Mouse (Mus musculus) mouse embryonic stem cell (cell line): Measurements from ENCODE around the gene Serping1.
"Not testable (repeated sequence)": the region's sequence is repeated elsewhere in the genome, so short reads cannot be mapped to it uniquely, and the experiment has no call there.

Experiments used
- in situ Hi-C, 2 experiments: fragments of 300-500 bp; cut with MboI; formaldehyde crosslinking; loops; 1 replicate in 1 of 2; 3 replicates in 1 of 2; pipeline ENCODE4 v1.14.3; 2019 to 2020; ENCODE audit warnings: low sequenced_read_pairs in 2 of 2, low pct_unique_long_range_greater_than_20kb in 1 of 2, mixed read lengths in 1 of 2; ENCODE audit not compliant: unreplicated experiment in 1 of 2

Gene Serping1

DNA sequence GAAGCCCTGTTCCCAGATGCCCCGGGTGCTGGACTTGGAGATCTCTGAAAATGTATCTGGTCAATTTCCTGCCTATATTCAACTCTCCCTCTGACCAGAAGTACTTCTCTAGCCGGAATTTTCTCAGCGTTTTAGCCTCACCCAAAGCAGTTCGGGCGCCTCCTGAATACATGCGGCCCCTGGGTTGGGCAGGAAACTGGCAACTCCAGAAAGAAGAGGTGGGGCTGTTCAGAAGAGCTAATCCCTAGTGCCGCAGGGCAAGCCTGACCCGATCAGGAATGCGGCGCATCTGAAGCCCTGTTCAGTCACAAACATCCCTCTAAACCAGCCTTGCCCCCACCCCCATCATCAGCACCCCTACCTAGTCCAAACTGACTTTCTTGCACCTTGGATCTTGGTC lies 31.1 kb downstream of the Serping1 start:
- in situ Hi-C loops = no loop called here

DNA sequence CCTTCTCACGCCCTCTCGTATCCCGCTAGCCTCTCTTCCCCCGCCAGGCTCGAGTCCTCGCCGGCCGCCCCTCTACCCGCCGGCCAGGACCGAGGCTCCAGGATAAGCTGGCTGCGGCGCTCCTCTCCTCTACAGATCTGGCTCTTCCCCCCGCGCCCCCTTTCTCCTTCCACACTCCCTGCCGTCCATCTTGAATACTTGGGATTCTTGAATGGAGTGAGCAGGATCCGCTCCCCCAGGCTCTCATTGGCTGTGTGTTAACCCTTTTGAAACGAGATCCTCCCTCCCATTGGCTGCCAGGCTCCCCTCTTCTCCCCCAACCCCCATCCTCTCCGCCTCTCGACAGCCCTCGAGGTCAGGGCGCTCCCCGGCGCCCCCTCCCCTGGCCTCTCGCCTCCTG lies 31.7 kb downstream of the Serping1 start, which contains the start of gene Gm19426:
Gm19426 (minus strand) TSS at position 95 of the 400 bp plus-strand sequence.
- in situ Hi-C loops = no loop called here

DNA sequence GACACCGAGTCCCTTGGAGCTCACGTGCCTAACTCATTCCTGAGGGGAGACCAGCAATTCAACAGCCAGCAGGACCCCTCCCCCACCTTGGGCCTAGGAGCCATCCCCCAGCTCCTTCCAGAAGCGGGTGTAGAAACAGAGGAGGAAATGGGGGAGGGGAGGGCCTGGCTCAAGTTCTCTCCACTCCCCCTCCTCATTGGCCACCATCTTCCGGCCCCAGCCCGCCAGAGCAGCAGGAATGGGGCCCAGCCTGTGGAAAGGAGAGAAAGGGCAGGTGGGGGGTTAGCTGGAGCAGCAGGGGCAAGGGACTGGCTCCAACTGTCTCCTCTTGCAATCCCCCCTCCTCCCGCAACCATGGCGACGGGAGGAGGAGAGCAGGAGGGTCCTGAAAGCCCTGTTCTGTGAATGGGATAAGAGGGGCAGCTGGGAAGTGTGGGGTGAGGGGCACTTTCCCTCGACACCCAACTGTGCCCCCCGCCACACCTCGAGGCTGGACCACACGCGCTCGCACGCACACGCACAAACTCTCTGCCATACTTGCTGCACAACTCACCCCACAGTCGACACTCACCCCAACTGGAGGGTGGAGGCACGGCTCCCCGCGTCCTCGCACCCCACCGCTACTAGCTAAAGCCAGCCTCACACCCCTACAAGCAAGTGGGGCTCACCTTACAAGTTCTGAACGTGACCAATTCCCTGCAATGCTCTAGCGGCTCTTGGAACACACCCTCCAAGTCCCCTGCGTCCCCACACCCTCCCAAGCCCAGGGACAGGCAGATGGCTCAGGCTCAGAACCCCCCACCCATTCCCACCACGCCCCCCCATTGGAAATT lies 32.6 kb downstream of the Serping1 start:
- in situ Hi-C loops = no loop called here

DNA sequence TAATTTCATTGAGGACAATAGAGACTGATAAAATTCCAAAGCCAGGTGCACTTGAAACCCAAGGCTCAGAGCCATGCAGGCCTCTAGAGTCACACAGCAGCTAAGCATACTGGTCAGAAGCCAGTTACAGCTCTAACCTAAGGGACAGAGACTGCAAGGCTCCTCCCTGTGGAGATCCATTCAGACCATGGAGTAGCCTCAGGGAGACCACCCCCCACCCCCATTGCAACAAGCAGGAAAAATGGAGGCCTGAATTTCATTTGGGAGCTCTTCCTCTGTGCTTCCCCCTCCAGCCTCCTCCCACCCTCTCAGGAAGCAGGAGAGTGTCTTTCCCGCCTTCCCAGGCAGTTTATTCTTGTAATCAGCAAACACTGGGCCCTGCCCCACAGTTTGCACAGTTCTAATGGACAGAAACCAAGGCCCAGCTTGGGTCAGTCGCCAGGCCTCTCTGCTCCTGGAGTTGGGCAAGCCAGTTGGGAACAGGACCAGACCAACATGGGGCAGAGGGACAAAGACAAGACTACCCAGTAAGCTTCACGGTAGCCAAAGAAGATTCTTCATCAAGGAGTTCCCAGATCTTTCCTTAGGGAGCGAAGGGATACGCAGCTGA lies 33.3 kb downstream of the Serping1 start:
- in situ Hi-C loops = no loop called here

DNA sequence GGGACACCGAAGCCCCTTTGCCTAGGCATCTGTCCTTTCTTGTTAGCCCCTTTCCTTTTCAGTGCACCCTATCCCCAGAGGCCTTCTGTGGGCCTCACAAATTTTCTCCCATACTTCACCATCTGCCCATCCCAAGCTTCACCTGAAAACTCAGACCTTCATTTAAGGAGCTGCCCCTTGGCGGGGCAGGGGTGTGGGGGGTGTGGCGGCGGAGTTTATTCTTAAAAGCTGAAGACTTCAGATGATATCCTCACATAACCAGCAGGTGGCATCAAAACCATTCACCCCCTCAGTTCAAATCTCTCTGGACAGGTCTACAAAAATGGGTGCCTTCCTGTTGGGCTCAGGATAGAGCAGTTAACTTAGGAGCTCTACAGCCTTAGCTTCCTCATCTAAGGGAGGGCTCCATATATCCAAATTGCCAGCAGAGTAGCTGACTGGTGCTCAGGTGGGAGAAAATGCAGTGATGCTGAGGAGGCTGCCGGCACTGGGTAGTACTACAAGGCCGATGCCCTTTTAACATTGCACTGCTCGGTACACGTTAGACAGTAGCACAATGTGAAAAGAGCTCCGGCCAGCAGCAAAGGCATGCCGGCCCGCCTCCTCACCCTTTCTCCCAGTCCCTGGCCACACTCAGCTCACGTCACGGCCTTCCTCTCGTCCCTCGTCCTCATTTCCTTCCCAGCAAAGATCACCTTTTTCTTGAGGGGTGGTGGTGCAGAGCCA lies 34.5 kb downstream of the Serping1 start:
- in situ Hi-C loops = no loop called here

DNA sequence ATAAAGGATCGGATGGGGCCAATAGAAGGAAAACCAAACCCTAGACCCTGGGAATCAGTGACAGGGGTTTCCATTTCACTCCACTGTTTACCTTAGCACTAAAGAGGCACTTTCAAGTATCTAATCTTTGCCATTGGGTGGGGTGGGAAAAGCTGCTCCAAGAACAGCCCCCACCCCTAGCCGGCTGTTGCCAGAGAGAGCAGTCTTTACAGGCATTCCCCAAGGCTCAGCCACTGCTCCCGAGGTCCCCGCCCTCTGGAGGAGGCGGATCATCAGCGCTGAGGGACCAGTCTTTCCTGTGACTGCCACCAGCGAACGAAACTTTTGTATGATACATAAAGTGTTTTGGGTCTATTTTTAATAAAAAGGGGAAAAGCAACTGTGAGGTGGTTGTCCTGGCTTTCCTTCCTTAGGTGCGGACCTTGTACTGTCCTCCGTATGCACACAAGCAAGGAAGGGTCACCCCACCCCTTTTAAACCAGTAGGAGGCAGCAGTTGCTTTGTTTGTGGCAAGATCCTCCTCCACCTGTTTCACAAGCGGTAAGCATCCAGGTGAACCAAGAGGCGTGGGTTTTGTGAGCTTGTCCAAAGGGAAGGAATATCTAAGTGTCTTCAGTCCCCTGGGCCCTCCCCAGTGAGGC lies 36.9 kb downstream of the Serping1 start:
- in situ Hi-C loops = no loop called here

DNA sequence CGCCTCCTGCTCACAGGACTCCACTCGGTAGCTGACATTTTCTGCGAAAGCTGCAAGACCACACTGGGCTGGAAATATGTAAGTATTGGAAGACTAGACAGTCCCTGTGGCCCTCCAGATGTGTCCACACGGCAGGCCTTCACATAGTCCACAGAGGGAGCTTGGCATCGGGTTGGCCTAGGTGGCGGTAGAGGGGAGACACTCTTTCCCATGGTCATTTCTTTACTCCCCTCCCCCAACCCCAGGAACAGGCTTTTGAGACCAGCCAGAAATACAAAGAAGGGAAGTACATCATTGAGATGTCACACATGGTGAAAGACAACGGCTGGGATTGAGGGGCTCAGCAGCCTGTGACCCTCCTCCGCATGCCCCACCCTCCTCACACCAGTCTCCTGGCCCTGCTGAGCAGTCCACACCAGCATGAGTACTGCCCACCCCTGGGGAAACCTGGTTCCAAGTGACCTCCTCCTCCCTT lies 37.8 kb downstream of the Serping1 start:
- in situ Hi-C loops = no loop called here

DNA sequence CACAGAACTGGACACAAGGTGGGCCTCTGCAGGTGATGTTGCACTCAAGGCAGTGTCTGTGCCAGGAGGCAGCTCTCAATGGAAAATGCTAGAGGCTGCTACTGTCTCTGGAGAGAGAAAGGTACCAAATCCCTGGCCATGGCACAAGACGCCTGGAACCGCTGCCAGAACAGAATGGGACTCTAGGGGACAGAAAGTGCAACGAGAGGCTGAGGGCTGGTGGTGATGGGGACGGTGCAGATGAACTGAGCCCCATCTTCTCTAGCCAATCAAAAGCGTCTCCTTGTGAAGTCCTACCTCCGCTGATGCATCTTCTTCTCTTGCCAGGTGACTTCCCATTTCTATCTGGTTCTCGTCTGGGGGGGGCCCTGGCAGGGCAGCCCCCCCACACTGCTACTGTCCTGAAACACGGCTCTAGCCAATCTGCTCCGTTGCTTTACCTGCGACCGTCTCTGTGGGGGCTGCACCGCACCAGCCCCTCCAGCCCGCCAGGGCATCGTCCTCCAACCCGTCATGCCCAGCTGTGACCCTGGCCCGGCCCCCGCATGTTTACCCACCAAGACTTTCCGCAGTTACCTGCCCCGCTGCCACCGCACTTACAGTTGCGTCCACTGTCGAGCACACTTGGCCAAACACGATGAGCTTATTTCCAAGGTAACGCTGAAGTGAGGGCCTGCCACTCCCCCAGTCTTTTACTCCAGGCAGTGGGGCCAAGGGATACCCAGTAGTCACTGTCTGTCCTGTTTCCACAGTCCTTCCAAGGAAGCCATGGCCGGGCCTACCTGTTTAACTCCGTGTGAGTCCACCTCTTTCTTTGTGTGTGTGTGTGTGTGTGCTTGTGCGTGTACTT lies 38.7 kb downstream of the Serping1 start:
- in situ Hi-C loops = no loop called here

DNA sequence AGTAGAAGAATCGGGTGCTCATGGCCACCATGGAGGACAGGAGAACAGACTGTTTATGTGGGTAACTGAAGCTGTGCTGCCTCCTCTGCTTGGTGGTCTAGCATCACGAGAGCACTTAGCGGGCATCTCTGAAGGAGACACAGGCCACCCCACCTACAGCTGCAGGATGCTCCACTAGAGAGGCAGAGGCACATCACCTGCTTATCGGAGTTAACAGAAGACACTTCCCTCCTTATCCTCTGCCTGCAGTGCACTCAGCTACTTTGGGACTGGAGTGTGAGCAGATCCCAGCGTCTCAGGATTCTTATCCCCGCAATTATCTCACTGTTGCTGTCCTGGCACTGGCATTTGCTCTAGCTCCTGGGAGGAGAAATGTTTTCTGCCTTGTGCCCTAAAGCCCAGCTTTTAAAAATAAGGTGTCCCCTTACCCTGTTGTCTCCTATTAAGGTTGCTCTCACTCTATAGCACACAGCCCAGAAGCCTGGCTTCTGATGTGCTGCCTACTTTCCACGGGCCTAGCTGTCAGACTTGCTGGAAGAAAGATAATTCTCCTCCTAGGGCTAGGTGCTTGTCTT lies 39.8 kb downstream of the Serping1 start:
- in situ Hi-C loops = no loop called here

DNA sequence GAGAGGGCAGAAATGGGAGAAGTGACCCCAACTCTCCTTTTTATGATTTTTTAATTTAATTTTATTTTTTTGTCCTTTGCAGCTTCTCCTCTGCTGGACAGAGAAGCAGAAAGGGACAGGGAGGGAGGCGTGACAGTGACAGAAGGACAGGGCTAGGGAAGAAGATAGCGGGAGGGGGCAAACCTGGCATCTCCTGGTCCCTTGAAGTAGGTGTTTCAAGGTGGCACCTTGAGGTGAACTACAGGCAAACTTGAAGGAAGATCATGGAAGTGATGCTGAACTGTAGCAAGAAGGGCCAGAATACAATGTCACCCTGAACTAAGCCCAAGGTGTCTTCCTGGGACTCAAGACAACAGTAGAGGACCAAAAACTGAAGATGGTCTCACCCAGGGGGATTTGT lies 40.3 kb downstream of the Serping1 start:
- in situ Hi-C loops = no loop called here

DNA sequence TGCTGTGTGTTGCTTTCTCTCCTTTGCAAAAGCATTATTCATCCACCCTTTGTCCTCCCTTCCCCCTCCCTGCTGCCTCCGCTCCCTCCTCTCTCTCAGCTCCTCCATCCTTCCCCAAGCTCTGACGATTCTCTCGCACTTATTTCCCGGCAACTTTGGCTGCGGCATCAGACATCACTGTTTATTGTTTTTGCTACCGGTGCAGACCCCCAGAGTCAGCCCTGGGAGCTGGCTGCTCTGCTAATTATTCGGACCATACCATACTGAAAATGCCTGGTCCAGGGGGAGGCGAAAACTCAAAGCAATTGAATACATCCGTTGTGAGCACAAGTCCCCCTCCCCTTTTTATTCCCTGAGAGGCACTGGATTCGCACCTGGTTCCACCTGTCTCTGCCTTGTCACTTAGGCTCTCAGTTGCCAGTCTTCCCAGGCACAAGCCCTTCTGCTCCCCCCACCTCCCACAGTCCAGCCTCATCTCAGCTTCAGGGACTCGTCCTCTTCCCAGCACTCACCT lies 40.8 kb downstream of the Serping1 start:
- in situ Hi-C loops = no loop called here

DNA sequence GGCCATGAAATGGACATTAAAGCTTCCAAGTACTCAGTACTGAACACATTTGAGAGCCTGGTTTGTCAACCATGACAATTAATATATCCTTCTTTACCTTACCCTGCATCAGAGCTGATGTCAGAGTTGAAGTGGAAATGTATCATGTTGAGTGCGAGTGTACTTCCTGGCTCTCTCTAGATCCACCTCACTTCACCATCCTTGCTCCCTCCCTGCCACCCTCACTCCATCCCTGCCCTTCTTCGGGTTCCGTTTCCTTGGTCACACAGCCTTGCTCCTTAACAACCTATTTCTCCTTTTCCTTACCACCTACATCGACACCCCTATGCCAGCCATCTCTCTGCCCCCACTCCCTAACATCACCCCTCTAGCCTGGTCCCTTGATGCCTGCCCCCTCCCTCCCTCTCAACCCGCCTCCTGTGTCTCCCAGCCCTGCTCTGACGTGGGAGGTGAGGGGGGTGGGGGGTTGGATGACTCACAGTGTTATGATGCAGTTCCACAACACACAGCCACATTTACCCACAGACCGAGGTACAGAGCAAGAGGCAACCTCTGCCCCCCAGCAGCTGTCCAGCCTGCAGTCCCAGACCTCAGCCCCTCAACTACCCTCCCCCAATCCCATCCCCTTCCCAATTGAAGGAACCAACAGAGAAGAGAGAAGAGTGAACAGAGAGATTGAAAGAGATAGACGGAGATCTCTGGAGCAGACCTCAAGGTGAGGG lies 41.5 kb downstream of the Serping1 start, which contains the start of gene Ypel4:
Ypel4 (plus strand) TSS at position 480 of the 722 bp plus-strand sequence.
- in situ Hi-C loops = no loop called here

DNA sequence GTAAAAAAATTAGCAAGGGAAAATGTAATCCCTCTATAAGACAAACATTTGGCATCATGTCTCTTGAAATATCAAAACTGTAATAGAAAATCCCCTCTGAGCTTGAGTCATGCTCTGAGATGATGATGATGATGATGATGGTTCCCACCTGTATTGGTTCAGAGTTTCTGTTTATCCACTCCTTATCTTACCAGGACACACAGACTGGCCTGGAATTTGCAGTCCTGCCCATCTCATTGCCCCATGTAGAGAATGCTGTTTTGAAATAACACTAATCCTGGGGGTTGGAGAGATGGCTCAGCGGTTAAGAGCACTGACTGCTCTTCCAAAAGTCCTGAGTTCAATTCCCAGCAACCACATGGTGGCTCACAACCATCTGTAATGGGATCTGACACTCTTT lies 42.9 kb downstream of the Serping1 start:
- in situ Hi-C loops = no loop called here

DNA sequence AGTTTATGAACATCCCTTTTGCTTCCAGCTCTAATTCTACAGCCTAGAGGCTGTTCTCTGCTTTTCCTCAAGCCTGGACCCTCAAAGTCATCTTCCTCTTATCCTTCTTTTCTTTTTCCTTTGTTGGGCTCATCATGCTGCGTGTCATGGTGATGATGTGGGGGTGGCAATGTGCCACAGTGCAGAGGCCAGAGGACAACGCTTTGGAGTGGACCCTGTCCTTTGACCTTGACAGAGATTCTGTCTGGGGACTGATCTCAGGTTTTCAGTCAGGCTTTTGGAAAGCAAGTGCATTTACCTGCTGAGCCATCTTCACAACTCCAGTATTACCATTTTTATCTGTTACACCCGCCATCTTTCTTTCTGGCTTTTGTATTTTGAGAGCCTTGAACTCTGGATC lies 44.0 kb downstream of the Serping1 start:
- in situ Hi-C loops = no loop called here

DNA sequence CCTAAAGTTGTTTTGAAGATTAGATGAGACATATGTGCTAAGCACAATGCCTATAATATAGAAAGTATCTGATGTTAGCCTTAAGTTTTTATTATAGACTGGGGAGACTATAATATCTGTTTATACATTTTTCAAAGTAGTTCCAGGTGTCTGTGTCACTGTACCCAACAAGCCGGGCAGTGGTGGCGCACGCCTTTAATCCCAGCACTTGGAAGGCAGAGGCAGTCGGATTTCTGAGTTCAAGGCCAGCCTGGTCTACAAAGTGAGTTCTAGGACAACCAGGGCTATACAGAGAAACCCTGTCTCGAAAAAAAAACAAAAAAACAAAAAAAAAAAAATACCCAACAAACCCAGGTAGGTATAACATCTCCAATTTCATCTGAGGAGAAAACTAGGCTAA lies 47.1 kb downstream of the Serping1 start:
- in situ Hi-C loops = not testable (repeated sequence)

DNA sequence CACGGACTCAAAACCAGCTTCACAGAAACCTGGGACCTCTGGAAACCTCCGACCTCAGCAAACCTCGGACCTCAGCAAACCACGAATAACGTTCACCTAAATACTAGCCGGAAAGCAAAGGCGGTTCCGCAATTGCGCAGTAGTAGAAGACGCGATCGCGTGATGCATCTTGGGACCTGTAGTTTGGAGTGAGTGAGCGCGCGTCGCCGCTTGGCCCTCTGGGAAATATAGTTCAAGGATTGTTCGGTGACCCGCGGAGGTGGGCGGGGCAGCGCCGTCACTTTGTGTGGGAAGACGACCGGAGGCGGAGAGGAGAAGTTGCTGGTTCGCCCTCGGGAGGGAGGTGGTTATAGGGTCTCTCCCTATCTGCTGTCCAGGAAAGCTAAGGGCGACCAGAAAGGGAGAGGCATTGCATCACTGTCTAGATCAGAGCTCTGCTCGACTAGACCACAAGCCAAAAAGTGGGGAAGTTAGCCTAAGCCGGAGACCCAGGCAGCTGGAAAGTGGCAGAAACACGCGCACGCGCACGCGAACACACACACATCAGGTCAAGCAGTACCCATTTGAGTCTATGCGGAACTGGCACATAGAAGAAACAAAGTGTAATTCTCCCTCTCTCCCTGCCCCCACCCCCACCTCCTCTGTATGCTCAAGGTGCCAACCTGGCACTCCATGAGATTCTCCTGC lies 47.9 kb downstream of the Serping1 start, which contains the start of gene Clp1:
Clp1 (minus strand) TSS at position 179 of the 687 bp plus-strand sequence.
- in situ Hi-C loops = no loop called here
